Mouse (Mus musculus) left cerebral cortex, postnatal 25 days (tissue): ENCODE data around the gene Extl2. TPM values are rescaled to one million over a fixed set of nuclear protein-coding genes. Genes with fewer than 3 reads are reported as not detected.
A peak's percentile ranks its signal among the peaks of the same experiment; 100 is the strongest.

Source experiments
- DNase-seq, 2 experiments: peaks; one replicate each; pipeline ENCODE4 v3.0.0; 2022; ENCODE audit warnings: low spot score in 2 of 2, mixed read lengths in 1 of 2
- intact Hi-C: fragments of 180-260 bp; cut with DNase I; formaldehyde crosslinking; loops from one replicate; pipeline ENCODE4 v1.15.1; 2025
- total RNA-seq, 2 experiments: library from RNA; stranded (reverse); gene quantifications; 2 replicates each; pipeline ENCODE4 v1.2.3; 2021

Gene Extl2
- total RNA-seq = 10 to 100 TPM; 72.4 to 72.5 TPM

DNA sequence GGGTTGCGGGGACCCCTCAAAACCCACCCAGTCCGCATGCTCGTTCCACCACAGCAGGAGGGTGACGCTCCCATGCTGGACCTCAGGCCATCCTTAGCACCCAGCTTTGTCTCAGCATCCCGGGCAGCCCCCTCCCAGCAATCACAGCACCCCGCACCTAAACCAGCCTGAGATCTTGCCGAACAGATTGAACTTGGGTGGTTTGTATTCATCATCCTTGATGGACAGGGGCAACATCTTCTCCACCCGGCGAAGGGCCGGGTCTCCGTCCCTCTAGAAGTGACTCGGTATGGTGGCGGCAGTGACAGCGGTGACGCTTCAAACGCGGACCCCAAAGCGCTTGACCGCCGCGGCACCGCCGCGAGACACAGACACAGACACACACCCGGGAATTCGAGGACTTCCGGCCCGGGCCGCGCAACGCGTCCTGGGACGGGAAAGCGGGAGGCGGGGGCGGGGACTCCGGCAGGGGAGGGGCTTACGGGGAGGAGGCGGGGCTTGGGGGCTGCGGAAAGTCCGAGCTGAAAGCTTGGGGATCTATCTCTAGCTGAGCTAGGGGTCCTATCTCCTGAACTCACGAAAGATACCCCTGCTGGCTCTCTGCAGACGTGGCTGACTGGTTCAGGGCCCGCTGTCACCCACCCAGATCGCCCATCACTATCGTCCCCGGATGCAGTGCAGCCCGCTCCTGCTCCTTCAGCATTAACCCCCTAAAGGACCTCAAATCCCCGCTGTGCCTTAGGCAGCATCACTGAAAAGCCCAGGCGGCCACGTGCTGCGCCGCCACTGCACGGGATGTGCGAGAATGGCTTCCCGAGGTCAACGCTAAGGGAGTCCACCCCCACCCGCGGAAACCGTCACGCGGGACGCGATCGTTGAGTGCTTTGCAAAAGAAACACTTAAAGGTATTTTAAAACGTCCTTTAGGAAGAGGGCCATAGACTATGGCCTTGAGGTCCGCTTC is at the start of gene Extl2, which contains the start of gene Slc30a7:
TSS of gene Extl2 (plus strand) at position 485 of the 963 bp plus-strand sequence.
TSS of gene Slc30a7 (minus strand) at position 429 of the 963 bp plus-strand sequence.
- intact Hi-C loops = no loop called here
- DNase-seq = peak; percentile 86 to 88

DNA sequence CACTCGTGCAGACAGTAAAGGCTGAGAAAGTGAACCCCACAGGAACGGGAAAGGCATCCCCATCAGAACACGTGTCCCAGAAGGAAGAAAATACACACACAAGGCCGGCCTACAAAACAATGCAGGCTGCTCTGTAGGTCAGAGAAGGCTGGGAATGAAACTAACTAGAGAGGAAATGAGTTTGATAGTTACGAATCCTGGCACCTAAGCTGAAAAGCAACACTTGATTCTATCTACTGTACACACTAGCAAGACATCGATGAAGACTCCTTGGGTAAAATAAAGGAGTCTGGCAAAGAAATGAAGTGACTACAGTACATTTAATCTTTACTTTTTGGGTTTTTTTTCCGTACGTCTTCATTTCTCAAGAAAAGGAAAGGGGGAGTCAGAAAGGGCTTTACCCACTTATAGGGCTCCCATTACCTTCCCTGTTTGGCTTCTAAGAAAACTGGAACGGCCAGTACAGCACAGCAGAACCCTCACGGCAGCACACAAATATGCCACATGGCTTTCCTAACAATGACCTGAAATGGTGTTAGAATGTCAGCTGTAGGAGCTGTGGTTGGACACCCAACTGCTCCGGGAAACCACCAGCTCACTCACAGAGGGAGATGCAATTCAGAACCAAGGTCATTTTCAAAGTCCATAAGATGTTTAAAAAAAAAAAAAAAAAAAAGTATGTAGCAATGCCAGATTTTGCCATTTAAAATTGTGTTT is 45.8 kb upstream of the Extl2 start:
- no peak for DNase-seq
- intact Hi-C loops = no loop called here

DNA sequence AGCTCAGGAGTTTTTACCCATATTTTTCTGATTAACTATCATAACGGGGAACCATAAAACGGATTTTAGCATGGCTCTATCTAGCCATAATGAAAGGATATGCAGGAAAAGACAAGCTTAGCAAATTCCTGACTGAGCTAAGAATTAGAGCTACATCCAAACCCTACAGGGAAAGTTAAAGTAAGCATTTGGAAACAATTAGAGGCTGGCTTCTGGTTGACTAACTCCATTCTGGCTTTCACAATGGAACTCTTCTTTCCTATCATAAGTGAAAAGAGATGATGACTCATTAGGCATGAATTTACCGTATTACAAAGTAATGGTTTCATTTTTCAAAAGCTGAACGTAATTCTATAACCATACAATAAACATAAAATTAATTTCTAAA is 45.2 kb upstream of the Extl2 start:
- DNase-seq = no peak
- intact Hi-C loops = no loop called here

DNA sequence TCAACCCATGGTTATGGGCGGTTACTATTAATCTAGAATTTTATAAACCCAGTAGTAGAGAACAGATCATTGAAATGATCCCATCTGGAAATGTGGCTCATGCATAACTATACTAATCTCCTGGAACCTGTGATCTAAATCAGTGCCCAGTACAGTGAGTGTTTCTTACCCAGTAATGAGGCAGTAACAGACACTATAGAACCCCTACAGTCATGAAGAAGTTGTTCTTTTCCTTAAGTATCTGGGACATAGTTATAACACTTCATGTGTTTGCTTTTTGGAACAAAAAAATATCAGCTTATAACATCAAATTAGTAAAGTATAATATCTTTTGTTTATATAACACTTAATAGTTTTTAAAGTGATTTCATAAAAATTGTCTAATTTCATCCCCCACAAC is 43.7 kb upstream of the Extl2 start:
- DNase-seq = no peak
- intact Hi-C loops = no loop called here

DNA sequence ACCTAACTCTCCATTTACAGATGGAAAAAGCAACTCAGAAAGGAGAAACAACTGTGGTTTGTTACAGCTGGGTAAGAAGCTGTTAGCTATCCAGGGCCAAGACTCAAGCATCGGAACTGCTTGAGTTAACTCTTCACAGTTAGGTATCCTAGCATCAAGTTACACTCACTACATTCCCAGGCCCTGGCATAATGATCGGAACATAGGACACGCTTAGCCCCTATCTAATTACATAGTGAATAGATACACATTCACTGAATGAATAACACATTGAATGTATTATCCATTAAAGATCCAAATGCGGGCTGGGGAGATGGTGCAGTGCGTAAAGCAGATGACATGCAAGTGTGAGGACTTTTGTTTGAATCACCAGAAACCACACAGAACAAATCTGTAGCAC is 43.2 kb upstream of the Extl2 start:
- intact Hi-C loops = no loop called here
- DNase-seq = no peak

DNA sequence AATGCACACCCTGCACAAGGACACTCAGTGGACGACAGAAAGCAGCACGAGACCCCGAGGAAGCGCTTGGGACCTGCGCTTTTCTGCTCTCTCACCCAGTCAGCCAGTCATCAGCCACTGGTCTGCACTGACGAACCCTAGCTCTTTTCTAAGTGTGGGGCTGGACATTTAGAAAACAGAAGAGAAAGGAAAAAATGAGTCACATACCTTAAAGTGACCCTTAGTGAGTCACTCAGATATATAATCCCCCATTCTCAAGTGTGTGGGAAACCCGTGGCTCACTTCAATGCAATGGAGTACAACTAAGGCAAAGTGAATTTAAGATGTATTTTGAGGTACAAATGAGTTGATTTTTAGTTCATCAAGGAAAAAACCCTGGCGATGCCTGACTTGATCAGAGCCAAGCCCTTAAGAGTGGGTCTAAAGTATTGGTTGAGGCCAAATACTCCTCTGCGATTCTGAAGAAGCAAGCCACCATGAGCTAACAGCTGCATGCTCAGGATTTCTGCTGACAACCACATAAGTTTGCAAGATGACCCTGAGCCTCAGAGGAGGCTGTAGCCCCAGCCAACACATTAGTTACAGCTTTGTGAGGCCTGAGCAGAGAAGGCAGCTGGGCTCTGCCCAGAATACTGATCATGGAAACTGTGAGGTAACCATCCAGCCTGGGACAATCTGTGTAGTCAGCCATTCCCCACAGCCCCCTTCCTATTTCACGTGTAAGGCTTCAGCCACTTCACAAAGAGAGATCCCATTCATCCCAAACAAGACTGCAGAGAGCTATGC is 38.3 kb upstream of the Extl2 start:
- no peak for DNase-seq
- intact Hi-C loops = no loop called here

DNA sequence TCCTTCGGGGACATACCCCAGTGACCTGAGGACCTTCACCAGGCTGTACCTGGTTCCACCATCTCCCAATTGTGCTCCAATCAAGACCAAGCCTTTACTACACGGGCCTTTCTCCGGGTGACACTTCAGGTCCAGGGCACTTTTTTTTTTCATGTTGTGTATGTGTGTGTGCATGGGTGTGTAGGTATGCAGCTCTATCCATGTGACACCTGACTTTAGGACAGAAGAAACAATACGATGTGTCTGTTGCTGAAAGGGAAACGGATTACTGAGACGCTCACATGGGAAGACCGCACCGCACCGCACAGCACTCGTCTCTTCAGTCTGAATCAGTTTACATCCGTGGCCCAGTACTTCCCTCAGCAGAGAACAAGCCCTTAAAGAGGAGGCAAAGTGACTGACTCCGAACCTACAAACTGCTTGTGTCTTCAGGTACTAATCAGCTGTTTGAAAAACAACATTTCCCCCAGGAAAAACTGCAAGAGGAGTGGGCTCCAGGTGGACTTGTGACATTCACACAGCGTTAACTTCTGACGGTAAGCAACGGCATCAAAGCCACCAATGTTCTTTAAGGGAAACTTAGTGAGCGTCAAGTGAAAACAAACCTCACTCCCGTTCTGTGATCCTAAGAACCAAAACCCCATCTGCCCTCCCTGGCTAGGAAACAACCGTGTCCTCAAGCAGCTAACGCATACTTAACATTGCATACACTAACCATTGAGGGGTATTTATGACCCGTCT is 36.0 kb upstream of the Extl2 start:
- DNase-seq = no peak
- intact Hi-C loops = loop anchor here (5.0 kb wide), 1 partner anchor 69 kb away; no protein-coding TSS in a partner anchor

DNA sequence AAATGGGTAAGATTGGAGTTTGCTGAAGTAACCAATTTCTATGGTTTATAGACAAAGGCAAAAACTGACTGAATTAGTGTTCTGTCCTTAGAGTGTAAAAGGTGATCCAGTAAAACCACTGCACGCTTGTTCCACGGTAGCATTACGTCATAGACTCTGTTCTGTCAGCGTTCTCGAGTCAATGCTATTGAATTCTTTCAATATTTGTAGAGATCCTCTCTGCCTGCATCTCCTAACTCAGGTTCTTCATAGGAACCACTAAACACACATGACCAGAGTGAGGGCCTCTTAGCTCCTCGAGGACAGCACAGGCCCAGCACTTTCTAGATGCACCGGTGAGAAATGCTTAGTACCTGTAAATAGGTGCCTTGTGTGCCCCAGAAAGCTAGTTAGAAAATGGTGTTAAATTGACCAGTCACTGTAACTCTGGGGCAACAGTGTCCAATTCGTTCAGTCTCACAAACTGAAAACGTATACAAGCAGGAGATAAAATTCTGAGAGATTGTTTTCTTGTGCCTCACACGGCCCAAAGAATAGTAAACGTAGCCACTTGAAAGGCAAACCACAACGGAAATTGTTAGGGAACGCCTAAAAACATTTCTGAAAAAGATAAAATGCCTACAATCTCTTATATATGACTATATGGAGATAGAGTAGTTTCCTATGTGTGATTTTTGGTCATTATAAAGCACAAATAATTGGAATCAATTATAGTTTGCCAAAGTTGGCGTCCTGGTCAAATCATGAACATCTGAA is 35.2 kb upstream of the Extl2 start:
- DNase-seq = no peak
- intact Hi-C loops = loop anchor here (5.0 kb wide), 1 partner anchor 70 kb away; no protein-coding TSS in a partner anchor

DNA sequence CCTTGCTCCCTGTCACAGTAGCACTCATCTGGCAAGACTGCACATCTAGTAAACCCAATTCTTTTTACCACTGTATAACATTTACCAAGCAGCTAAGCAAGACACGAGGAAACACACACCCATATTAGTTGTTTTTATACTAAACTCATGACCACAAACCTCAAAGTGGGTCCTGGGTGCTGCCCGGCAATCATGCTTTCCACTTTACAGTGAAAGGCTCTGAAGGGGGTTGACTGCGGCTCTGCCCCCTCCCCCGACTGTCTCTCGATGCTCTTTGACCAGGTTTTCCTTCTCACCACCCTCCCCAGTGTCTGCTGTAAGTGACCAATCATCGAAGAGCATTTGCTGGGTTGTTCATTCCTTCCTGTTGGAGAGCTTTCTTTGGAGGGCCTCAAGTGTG is 33.0 kb upstream of the Extl2 start:
- intact Hi-C loops = loop anchor here (5.0 kb wide), 1 partner anchor 72 kb away; no protein-coding TSS in a partner anchor
- no peak for DNase-seq

DNA sequence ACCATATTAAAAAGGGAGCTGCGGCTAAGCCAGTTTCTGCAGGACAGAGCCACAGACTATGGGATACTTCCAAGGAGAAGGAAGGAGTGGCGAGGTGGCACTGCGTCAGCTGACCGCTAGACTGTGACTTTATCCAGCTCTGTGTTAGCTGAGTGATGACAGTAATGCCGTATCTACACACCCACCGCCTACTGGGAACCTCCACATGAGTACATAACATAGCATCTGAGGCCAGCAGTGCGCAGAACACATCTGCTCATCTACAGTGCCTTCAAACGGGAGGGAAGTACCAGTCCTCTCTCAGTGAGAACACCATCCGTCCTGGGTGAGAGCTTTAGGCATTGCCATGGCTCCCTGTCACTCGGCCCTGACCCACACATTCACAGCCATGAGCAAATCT is 32.3 kb upstream of the Extl2 start:
- intact Hi-C loops = loop anchor here (5.0 kb wide), 1 partner anchor 73 kb away; no protein-coding TSS in a partner anchor
- peak in 1 of 2 experiments; percentile 10 for DNase-seq

DNA sequence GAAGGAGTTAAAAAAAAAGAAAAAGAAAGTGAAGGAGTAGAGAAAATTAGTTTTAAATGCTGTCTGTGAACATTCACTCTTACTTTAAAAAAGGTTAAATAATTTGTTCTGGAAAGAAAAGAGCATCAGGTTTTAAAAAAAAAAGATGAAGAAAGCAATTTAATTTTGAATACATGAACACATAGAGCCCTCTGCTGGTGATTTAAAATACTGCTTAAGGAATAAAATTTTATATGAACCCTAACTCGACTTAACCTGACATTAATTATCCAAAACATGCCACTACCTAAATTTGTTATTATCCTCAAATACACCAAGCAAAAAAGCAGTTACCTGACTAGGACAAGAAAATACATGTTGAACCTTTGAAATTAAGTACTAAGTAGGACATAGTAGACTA is 28.3 kb upstream of the Extl2 start:
- intact Hi-C loops = loop anchor here (1.0 to 2.0 kb wide), 2 partner anchors 42 to 318 kb away; no protein-coding TSS in a partner anchor
- DNase-seq = no peak

DNA sequence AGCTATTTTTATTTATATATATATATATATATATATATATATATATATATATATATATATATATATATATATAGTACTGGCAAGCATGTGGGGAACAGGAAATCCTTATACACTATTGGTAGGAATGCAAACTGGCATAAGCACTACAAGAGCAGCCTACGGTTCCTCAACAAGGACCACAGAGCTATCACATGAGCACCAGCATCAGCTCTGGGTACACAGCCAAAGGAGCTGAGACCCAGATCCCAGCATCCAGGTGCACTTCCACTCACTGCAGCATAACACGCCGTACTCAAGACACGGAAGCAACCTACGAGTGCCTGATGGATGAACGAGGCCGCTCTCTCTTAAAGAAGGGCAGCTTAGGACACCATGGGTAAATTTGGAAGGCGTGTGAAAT is 24.0 kb upstream of the Extl2 start:
- peak in 1 of 2 experiments; percentile 60 for DNase-seq

DNA sequence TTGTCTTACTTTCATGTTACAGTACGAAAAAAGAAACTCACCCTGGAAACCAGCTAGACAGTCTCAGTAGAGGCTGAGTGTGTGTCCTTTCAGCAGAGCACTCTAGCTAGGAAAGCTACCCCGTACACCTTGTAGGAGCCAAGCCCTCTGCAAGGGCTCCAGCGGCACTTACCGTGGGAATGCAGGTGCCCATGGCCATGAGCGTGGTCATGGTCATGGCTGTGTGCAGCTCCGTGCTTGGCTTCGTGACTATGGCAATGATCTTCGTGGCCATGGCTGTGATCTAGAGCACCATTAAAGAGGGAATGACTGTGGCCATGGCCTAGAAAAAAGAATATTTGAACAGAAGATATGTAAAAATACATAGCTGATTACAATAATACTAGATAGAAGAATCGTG is 22.6 kb upstream of the Extl2 start:
- intact Hi-C loops = no loop called here

More for the DNA sequence above, 24.0 kb upstream of the Extl2 start:
- intact Hi-C loops = no loop called here

DNA sequence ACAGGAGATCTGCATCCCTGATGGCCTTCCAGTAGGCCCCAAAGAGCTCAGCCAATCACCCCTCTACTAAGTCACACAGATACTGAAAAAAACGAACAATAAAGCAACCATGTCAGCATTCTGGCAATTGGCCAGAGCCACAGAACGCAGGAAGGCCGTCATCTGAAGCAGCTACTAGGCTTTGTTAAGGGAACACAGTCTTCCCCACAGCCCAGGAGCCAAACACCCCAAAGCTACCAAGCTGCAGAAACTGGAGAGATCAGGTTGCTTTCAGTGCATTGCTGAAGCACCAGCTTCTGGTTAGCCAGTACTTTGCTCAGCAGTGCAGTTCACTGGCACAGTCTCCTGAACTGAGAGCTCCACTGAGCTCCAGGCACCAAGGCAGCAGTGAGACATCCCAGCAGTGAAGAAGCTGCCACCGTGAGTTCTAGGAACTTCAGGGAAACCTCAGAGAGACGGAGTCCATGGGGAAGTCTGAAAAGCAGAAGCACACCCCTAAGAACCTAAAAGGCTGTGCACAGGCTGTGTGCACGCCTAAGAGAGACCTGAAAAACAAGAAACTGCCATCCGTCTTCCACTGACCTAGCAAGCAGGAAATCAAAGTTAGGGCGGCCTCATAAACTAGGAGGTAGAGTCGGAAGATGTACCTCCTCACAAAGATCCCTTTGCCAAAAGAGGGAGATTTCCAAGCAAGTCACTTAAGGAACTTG is 21.9 kb upstream of the Extl2 start:
- DNase-seq = no peak
- intact Hi-C loops = no loop called here

More for the DNA sequence above, 22.6 kb upstream of the Extl2 start:
- no peak for DNase-seq

DNA sequence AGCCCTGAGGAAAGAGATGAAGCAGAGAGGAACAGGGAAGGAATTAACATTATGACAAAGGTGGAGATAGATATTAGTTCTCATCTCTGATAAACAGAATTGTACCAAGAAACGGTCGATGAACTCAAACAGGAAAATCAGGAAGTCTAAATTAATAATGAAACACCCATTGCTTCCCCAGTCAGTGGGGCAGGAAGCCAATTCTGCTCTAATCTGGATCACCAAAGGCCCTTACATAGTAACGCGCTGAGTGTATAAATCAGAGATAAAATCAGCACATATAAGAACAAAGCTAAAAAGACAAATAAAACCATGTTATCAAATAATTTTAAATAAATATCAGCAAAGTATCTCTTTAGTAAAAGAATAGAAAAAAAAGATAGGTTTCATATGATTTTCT is 15.2 kb upstream of the Extl2 start:
- intact Hi-C loops = no loop called here
- DNase-seq = no peak

DNA sequence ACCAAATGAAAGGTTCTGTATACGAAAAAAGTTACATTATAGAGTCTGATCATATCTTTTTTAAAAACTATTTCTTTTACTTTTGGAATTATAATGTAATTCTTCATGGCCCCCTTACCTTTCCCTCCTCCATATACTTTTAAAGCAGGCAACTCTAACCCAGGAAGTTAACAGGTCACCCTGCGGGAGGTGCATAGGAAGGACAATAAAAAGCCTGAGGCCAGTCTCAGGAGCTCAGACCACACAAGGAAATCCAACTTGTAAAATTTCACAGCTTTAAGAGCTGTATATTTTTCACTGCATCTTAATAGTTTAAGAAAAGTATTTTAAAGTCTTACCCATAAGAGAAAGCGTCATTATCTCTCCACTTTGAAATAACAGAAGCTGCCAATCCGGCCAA is 14.7 kb upstream of the Extl2 start:
- no peak for DNase-seq
- intact Hi-C loops = no loop called here

DNA sequence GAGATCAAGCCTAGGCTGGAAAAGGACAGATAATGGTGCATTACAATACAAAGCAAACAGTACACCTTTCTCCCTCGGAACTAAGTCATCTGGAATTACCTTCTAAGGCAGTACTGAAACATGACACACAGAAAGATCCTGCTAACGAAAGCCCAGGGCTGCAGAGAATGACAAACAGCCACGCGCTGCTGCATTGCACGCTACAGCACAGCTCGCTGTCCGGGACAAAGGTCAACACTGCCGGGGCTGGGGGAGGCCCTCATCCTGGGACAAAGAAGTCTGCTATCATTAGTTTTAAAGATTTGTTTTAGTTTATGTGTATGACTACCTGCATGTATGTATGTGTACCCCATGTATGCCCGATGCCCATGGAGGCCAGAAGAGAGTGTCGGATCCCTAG is 14.2 kb upstream of the Extl2 start:
- DNase-seq = no peak
- intact Hi-C loops = no loop called here

DNA sequence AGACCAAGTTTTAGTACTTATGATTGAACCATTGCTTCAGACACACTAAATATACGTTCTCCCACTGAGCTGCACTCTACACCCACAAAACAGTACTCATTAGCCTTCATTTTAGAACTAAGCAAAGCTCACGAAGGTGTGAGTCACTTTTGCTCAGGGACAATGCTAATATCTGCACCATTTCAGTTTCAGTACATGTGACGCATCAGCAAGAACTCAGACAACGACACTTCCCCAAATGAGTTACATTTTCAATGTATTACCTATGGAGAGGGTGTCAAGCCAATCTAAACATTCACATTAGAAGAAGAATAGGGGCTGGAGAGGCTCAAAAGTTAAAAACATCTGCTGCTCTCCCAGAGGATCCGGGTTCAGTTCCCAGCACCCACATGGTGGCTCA is 10.3 kb upstream of the Extl2 start:
- intact Hi-C loops = no loop called here

More for the DNA sequence above, 10.3 kb upstream of the Extl2 start:
- DNase-seq = no peak
